Mouse (Mus musculus) heart, postnatal 10 days (tissue): ENCODE results near the gene Fgfr2. TPM values are rescaled to one million over a fixed set of nuclear protein-coding genes. Genes with fewer than 3 reads are reported as not detected.
A peak's percentile ranks its signal among the peaks of the same experiment; 100 is the strongest.

Source experiments
- DNase-seq, 2 experiments: peaks; one replicate each; pipeline ENCODE4 v3.0.0; 2021
- intact Hi-C: fragments of 180-260 bp; cut with DNase I; formaldehyde crosslinking; loops from one replicate; pipeline ENCODE4 v1.15.1; 2025
- total RNA-seq, 2 experiments: library from RNA; stranded (reverse); gene quantifications; 2 replicates each; pipeline ENCODE4 v1.2.3; 2021

Gene Fgfr2
- total RNA-seq, 2 experiments from 2014 or later = 6.2 to 6.3 TPM

GRCm38 (mm10) chr7:132768498-132769344 is 354.4 kb downstream of the Fgfr2 start:
- DNase-seq = no peak
- intact Hi-C loops = no loop called here

GRCm38 (mm10) chr7:132767999-132768370 is 355.2 kb downstream of the Fgfr2 start:
- intact Hi-C loops = no loop called here
- no peak for DNase-seq

GRCm38 (mm10) chr7:132767233-132767998 is 355.7 kb downstream of the Fgfr2 start:
- DNase-seq = no peak
- intact Hi-C loops = no loop called here

GRCm38 (mm10) chr7:132766235-132766871 is 356.8 kb downstream of the Fgfr2 start:
- no peak for DNase-seq
- intact Hi-C loops = no loop called here

DNA sequence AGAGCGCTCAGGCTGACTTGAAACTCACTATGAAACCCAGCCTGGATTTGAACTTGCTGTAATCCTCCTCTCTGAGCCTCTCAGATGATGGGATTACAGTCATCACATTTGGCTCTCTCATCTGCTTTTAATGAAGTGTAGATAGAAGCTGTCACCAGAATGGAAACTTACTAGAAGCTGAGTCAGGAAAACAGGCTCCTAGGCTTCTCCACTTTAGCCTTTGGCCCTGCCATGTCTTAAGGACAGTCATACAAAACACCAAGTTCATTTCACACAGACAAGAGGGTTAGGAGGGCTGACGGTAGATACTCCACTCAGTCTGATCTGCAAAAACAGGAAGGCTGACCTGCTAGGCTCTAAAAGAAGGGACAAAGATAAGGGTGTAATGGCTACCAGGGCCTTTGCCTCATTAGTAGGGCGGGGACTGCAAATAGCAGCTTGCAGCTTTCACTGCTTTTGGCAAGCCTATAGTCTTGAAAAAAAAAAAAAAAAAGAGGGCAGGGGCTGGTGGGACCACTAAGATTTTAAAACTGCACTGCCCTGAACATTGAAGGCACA is 357.4 kb downstream of the Fgfr2 start:
- no peak for DNase-seq
- intact Hi-C loops = no loop called here

GRCm38 (mm10) chr7:132764896-132765491 is 358.2 kb downstream of the Fgfr2 start:
- DNase-seq = no peak
- intact Hi-C loops = no loop called here

GRCm38 (mm10) chr7:132764314-132764713 is 358.8 kb downstream of the Fgfr2 start:
- intact Hi-C loops = no loop called here
- DNase-seq = no peak

GRCm38 (mm10) chr7:132763911-132764310 is 359.2 kb downstream of the Fgfr2 start:
- no peak for DNase-seq
- intact Hi-C loops = no loop called here

DNA sequence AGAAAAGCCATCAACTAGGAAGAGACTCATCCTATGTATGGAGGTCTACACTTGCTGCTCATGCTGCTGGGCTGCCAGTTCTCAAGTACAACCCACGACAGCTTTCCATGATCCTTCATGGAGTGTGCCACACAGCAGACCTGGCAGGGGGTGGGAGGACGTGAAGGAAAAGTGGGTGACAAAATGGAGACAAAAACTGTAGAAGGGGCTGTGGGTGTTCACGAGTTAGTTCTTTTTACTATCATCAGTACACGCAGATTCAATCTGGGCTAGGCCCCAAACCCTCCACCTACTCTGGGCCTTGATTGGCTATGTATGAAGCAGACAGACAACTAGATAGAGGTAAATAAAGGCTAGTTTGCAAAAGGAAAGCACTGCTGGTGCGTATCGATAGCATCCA is 359.8 kb downstream of the Fgfr2 start:
- DNase-seq = no peak
- intact Hi-C loops = no loop called here

DNA sequence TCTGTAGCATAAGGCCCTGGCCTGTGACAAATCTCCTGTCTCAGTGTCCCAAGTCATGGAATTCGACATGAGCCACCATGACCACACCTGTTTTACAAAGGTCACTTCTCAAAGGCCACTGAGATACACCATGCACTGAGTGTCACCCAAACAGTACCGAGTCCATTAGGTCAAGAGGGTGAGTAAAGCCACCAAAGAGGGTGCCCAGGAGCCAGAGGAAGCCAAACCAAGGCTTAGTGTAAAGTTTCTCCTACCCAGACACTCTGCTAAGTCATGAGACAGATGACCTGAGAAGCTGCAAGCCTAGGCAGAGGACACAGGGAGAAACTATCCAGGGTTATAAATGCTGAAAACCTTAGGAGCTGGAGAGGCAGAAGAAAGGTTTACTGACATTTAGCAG is 361.7 kb downstream of the Fgfr2 start:
- intact Hi-C loops = no loop called here
- no peak for DNase-seq

GRCm38 (mm10) chr7:132760589-132761180 is 362.5 kb downstream of the Fgfr2 start:
- intact Hi-C loops = no loop called here
- DNase-seq = no peak

DNA sequence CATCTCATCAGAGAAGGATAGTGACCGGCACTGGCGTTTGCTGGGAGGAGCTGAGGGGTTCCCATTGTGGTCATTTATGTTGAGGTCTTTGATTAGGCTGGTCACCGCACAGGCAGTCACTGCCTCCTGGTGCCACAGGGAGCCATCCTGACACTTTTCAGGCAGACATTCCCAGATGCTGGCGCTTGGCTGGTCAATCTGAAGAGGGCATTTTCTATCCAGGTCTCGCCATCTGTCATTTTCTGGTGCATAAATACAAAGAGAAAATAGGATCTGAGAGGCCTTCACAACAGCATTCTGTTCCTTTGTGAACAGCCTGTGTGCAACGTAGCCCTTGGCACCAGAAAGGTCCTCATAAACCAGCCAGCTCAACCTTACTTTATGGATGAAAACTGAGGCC is 363.2 kb downstream of the Fgfr2 start:
- intact Hi-C loops = no loop called here
- no peak for DNase-seq

DNA sequence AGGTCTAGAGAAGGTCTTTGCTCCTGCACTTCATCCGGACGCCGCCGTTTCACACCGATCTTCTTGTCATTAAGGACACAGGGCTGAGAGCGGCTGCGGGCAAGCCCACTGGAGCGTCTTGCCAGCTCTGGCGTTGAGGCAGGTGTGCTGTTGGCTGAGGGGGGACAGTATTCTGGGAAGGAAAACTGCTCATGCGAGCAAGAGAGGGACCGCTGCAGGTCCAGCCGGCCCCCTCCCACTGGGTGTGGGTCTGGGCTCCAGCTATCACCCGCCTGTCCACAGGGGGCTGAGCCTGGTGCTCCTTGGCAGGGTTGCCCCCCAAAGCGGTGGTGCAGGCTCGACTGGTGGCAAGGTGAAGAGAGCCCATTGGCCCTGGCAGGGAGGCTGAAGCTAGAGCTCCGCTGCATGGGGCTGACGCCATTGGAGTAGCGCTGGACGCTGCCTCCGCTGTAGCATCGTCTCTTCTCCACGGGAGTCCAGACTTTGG is 363.7 kb downstream of the Fgfr2 start:
- no peak for DNase-seq
- intact Hi-C loops = no loop called here

DNA sequence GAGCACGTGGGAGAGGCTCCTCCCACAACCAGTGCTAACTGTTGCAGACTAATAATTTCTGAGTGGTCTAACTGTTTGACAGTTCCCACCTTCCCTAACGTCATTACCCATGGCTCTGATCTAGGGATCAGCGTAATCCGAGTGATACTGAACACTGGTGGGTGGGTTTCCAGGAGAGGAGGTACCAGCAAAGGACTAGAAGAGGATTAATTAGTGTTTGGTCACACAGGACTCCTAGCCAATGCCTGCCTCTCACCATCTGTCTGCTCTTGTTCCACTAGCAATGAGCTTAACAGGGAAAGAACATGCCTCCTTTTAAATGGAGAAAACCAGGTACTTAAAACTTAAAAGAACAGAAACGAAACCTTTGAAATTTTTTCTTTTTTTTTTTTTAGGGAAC is 364.3 kb downstream of the Fgfr2 start:
- intact Hi-C loops = no loop called here
- no peak for DNase-seq

DNA sequence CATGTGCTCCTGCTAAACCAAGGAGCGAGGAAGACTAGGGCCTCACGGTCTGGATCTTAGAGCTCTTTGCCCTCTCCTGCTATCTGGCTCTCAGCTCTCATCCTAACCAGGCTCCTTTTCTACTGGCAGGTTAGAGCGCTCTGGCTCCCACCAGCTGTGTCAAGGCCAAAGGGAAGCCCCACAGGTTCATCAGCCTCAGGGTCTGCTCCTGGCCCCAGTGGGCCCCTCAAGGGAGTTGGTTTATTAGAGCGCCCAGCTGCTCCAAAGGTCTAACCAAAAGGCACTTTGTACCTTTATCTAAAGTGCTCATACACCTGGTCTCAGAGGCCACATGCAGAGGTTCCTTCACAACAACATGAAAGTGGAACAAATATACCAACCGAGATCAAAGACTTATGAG is 366.8 kb downstream of the Fgfr2 start:
- DNase-seq = no peak
- intact Hi-C loops = no loop called here

DNA sequence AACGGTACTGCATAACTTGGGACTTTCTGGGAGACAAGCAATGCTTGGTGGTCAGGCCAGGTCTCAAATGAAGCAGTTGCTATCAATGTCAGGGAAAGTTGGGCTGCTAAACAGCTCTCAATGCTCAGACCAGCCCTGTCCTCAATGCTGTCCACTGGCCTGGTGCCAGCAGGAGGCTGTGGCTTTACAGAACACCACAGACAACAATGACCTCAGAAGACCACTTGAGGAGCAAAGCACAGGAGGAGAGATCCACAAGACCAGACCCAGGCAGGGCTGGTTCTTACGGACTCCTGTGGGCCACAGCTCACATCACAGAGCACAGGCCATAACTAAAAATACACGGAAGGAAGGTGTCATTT is 368.8 kb downstream of the Fgfr2 start:
- intact Hi-C loops = no loop called here
- DNase-seq = peak; percentile 68 to 69

DNA sequence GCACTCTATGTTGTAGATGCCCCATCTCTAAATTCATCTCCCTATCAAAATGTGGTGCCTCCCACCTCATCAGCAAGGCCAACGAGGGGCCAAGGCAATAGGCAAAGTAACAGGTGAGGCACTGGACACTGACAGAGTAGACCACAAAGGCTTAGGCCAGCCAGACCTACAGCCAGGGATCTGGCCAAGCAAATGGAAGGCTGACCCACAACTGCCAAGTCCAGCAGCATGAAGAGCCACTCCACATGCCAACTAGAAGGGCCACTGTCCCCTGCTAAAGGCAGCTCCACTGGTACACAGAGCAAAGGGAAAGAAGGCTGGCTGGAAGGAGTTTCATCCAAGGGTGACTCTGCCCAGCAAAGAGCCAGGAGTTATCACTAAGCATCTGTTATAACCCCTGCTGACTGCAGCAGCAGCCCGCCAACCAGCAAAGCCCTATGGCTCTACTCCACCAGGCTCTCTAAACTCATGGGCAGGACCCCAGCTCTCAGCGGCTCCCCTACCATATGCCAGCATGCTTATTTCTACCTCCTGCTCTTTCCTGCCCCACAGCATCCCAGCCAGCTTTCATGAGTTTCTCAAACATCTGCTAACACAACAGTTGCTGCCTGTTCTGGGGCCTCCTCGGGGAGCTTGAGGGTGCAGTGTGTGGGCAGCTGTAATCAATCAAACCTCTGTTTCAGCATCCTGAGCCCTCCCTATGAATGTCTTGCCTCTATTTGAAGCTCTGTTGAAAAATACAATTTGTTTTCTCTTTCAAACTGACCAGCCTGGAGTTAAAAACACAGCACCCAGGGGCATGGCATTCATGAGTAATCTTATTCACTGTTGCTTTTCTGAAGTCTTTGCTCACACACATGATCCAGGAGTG is 369.4 kb downstream of the Fgfr2 start:
- intact Hi-C loops = no loop called here

GRCm38 (mm10) chr7:132751716-132752115 is 371.4 kb downstream of the Fgfr2 start:
- intact Hi-C loops = no loop called here
- no peak for DNase-seq

More for the DNA sequence above, 369.4 kb downstream of the Fgfr2 start:
- no peak for DNase-seq

DNA sequence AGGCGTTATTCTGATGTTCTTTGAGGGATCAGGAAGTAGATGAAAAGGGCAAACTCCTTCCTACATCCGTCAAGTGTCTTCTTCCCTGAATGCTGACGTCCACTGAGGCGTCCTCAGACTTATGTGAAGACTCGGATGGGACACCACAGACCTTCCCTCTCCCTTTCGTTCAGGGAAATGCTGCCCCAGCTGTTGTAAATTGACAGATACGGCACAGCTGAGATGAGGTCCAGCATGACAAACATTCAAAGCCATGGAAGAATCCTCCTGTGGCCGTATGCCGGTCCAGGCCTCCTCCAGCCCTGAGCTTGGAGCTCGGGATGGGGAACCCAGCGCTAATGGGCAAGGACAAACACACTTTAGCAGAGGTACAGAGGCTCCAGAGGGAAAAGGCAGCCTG is 373.6 kb downstream of the Fgfr2 start:
- intact Hi-C loops = no loop called here

More for the DNA sequence above, 373.6 kb downstream of the Fgfr2 start:
- no peak for DNase-seq
